Mouse (Mus musculus): ENCODE results near the gene Mif.
"Not testable (repeated sequence)": the region's sequence is repeated elsewhere in the genome, so short reads cannot be mapped to it uniquely, and the experiment has no call there.

Mif gene

DNA sequence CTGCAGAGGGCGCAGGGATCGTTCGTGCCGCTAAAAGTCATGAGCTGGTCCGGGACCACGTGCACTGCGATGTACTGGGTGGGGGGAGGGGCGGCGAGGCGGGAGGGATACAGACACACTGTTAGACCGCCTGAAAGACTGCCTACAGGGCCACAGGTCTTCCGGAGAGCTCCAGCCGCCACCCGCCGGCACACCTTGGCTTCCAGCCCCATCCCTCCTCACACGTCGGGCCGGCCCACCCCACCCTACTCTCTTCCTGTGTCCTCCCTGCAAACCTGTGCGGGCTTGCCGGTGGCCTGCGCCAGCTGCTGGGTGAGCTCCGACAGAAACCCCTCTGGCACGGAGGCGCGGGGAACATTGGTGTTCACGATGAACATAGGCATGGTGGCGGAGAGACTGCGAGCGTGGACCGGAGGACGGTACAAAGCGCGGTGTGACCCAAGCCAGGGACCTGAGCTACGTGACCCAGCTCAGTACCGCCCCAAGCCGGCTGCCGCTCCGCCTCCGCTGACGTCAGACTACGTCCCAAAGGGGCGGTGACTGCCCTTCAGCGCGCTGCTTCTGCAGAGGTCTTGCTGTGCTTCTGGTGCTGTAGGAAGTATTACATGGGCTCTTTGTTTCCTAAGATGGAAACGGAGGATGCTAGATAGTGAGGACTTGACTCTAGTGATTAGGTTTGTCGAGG, at the start of gene Mif:
Mif (minus strand) TSS at position 455 of the 685 bp plus-strand sequence.
- DNase-seq, result peak; percentile 92

- DNase-seq, result no peak
These were observed 46.8 kb upstream of the Mif start for GRCm38 (mm10) chr10:75906882-75907281.

DNA sequence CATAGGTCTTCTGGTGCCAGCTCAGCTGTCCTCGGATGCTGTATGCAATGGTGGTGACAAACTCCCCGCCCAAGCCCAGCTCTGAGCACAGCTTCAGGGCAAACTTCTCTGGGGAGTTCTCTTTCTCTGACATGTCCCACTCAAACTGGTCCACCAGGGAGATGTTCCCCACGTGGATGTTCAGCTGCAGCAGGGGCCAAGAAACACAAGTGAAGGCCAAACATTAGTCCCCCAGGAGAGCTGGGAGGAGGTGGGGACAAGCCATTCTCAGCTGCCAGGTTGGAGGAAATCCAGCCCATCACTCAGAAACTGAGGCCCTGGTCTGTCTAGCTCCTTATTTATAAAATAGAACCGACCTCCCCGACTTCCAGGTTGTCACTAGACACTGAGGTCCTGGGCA, 44.4 kb upstream of the Mif start:
- DNase-seq, result no peak

GRCm38 (mm10) chr10:75898846-75899245, 38.8 kb upstream of the Mif start:
- peak; percentile 42 for DNase-seq

DNA sequence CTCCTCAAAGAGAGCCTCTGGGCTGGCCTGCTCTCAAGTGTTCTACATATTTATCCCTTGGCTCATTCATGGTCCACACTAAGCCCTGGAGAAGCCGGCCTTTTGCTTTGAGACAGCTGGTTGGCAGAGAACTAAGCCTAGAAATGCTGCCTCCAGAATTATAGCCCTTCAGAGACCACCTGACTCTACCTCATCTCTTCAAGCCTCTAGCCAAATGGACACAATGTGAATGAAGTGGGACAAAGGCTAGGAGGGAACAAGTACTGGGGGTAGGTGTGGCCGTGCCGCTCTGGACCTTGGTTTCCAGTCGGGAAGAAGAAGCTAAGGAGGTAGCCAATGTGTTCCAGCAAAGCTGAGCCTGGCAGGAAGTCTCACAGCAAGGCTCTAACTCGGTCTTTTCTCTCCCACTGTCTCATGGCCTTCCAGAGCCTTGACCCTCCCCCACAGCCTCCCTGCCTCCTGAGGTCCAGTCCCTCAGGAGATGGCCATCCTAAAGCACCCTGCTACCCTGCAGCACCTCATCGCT, 38.1 kb upstream of the Mif start:
- no peak for DNase-seq

- peak; percentile 85 for DNase-seq
These were observed 37.3 kb upstream of the Mif start for GRCm38 (mm10) chr10:75897373-75897772.

GRCm38 (mm10) chr10:75896208-75896607, 36.2 kb upstream of the Mif start:
- no peak for DNase-seq

- DNase-seq, result no peak
These were observed 35.7 kb upstream of the Mif start for GRCm38 (mm10) chr10:75895730-75896129.

DNA sequence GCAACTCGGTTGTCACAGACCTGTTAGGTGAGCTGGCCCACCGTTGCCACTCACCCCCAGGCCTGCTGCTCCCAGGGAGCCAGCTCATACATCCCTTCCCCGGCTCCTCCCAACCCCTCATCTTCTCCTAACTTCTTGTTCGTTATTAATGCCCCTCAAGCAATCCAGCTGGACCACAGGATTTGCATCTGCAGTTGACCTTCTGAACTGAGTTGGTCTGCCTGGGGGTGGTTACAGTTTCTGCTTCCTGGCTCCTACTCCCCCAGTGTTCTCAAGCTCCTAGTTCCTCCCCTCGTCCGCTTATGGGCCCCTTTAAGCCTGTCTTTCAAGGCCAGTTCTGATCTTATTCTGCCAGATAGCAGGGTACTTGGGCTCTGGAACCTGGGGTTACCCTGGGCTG, 34.6 kb upstream of the Mif start:
- no peak for DNase-seq

- peak; percentile 93 for DNase-seq
These were observed 33.2 kb upstream of the Mif start, which contains the start of gene Derl3 for GRCm38 (mm10) chr10:75893089-75893750. Gene Derl3 (plus strand): TSS chr10:75893413.

GRCm38 (mm10) chr10:75889406-75890153, 29.5 kb upstream of the Mif start:
- no peak for DNase-seq

DNA sequence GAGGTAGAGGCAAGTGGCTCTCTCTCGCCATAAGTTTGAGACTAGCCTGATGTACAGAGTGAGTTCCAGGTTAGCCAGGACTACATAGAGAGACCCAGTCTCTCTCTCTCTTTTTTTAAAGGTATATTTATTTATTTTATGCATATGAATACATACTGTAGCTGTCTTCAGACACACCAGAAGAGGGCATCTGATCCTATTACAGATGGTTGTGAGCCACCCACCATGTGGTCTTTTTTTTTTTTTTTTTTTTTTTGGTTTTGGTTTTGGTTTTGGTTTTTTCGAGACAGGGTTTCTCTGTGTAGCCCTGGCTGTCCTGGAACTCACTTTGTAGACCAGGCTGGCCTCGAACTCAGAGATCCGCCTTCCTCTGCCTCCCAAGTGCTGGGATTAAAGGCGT, 27.5 kb upstream of the Mif start:
- not testable (repeated sequence) for DNase-seq

DNA sequence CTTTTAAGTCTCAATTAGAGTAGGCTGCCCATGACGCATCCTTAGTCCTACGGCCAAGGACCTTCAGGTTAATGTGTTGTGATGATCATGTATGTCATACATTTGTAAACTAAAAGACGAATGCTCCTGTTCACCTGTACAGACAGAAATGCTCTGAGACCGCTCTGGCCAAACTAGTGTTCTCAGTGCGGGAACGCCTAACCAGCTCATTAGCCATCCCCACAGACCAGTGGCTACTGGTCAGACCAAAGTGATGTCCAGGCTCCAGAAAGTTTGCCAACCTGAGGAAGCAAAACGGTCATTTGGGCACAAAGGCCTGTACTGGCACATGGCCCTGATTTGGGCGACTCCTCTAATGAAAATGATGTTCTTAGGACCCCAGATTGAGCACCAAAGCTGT, 24.7 kb upstream of the Mif start:
- no peak for DNase-seq

DNA sequence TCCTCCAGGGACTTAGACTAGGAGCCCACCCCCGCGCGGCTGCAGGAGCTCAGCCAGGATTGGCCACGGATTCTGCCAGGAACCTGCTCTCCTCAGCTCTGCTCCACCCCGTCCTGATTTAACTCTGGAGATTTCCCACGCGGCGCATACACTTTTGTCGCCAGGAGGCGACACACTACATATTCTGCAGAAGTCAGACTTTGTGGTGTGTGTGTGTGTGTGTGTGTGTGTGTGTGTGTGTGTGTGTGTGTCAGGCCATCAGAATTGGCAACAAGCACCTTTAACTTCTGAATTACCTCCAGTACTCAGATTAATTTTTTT, 23.2 kb upstream of the Mif start:
- peak; percentile 85 for DNase-seq

GRCm38 (mm10) chr10:75882433-75883231, 22.6 kb upstream of the Mif start:
- DNase-seq, result no peak

- peak; percentile 81 for DNase-seq
These were observed 21.8 kb upstream of the Mif start for GRCm38 (mm10) chr10:75881578-75882432.

- no peak for DNase-seq
These were observed 20.9 kb upstream of the Mif start for GRCm38 (mm10) chr10:75880771-75881577.

DNA sequence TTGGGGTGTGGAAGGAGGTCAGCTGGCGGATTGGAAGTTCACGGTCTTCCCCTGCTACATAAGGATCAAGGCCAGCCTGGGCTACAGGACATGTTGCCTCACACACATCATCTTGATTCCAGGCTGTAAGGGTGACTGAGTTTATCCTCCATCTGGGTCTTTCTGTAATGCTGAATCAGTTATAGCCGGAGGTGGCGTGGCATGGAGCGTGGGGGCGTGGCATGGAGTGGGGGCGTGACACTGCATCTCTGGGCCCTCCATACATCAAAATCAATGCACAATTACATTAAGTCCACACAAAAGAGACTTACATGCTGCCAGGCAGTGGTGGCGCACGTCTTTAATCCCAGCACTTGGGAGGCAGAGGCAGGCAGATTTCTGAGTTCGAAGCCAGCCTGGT, 20.3 kb upstream of the Mif start:
- DNase-seq, result no peak

- DNase-seq, result peak; percentile 66
These were observed 18.8 kb upstream of the Mif start for GRCm38 (mm10) chr10:75878836-75879235.

- no peak for DNase-seq
These were observed 13.6 kb upstream of the Mif start for GRCm38 (mm10) chr10:75873543-75874170.
